Mouse (Mus musculus) limb, embryonic 14.5 days (tissue): ENCODE measurements at regions not wholly inside any gene's neighbourhood (a gene's known extent, or its start where the extent isn't known, plus 50 kb on each side); places are given as distances from the start of the nearest gene placed in this dataset.
A peak's percentile ranks its signal among the peaks of the same experiment; 100 is the strongest.

Experiments
- ATAC-seq: fragments of 200-750 bp; cut with Nextera tagmentation; 2 replicates; pipeline ENCODE4 v1.8.0; 2017; ENCODE audit warnings: low read depth, moderate number of reproducible peaks, moderate TSS enrichment; ENCODE audit not compliant: low FRiP score
- DNase-seq: peaks from one replicate; pipeline ENCODE4 v3.0.0-alpha.2; 2015; ENCODE audit warnings: low spot score
- H3K27ac ChIP-seq: fragments of 300-500 bp; sonication (generic); replicated peaks from 2 replicates; pipeline ENCODE4 v1.5.1; 2014; ENCODE audit warnings: low read depth, mild to moderate bottlenecking, low read length, moderate library complexity, mixed read lengths
- H3K27me3 ChIP-seq: fragments of 300-500 bp; sonication (generic); 2 replicates; pipeline ENCODE4 v1.6.1; 2014; ENCODE audit warnings: low read length, mixed read lengths; ENCODE audit not compliant: control insufficient read depth, insufficient read depth
- H3K36me3 ChIP-seq: fragments of 300-500 bp; sonication (generic); 2 replicates; pipeline ENCODE4 v1.6.1; 2014; ENCODE audit warnings: mild to moderate bottlenecking, low read length, moderate library complexity, mixed read lengths; ENCODE audit not compliant: control insufficient read depth, insufficient read depth
- H3K4me1 ChIP-seq: fragments of 300-500 bp; sonication (generic); 2 replicates; pipeline ENCODE4 v1.6.1; 2014; ENCODE audit warnings: antibody characterized with exemption, low read length, mixed read lengths; ENCODE audit not compliant: control insufficient read depth, insufficient read depth
- H3K4me2 ChIP-seq: fragments of 300-500 bp; sonication (generic); replicated peaks from 2 replicates; pipeline ENCODE4 v1.6.1; 2014; ENCODE audit warnings: low read depth, mild to moderate bottlenecking, low read length, moderate library complexity; ENCODE audit not compliant: severe bottlenecking
- H3K4me3 ChIP-seq: fragments of 300-500 bp; sonication (generic); replicated peaks from 2 replicates; pipeline ENCODE4 v1.5.1; 2014; ENCODE audit warnings: low read length
- H3K9ac ChIP-seq: fragments of 300-500 bp; sonication (generic); 2 replicates; pipeline ENCODE4 v1.6.1; 2014; ENCODE audit warnings: mild to moderate bottlenecking, low read depth, low read length, moderate library complexity; ENCODE audit not compliant: severe bottlenecking
- H3K9me3 ChIP-seq: fragments of 300-500 bp; sonication (generic); 2 replicates; pipeline ENCODE4 v1.6.1; 2016; ENCODE audit warnings: low read length; ENCODE audit not compliant: control insufficient read depth
- POLR2A ChIP-seq: fragments of 200-500 bp; IDR thresholded peaks from 2 replicates; pipeline ENCODE4 v1.8.0; 2012; ENCODE audit warnings: inconsistent platforms, mild to moderate bottlenecking, moderate library complexity, borderline replicate concordance; ENCODE audit not compliant: insufficient read depth, insufficient read length; ENCODE audit errors: extremely low read depth
- WGBS: fragments of 180-500 bp; shearing (Covaris S2); extraction: QIAGEN DNeasy Blood & Tissue Kit; methylation state at CpG from one replicate; pipeline ENCODE4 v1.1.7; 2014; 5-methylcytosine and 5-hydroxymethylcytosine counted together

DNA sequence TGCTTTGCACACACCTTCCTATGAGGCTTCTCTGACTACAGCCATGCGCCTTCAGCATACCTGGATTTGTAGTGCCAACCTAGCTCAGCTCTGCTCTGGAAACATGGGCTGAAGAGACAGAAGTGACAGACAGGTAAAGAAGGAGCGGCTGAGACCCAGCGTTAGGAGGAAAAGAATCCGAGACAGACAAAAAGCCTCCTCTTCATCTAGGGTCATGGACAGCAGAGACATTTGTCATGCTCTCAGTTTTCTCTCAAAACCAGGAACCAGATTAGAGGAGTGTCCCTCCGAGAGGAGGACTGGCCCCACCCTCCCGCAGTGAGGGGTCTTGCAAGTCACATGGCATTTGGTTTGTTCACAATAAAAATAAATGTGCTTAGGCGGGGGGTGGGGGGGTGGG is 317.4 kb upstream of the Prickle1 start:
- DNase-seq (no peak), ATAC-seq (no peak)
- peaks cover 9% of the 10 kb centered on the region for H3K4me1 ChIP-seq
- no peak for TF ChIP-seq POLR2A
- H3K4me2 ChIP-seq: no peak overlapping the region
- no peaks in the 10 kb centered on the region for H3K36me3 ChIP-seq
- H3K9ac ChIP-seq: no peak overlapping the region
- no peaks in the 10 kb centered on the region for H3K9me3 ChIP-seq
- no peak overlapping the region for H3K27ac ChIP-seq
- WGBS: 40% methylated on average over 7 of the region's 7 CpGs
- no peaks in the 10 kb centered on the region for H3K27me3 ChIP-seq
- no peak overlapping the region for H3K4me3 ChIP-seq

DNA sequence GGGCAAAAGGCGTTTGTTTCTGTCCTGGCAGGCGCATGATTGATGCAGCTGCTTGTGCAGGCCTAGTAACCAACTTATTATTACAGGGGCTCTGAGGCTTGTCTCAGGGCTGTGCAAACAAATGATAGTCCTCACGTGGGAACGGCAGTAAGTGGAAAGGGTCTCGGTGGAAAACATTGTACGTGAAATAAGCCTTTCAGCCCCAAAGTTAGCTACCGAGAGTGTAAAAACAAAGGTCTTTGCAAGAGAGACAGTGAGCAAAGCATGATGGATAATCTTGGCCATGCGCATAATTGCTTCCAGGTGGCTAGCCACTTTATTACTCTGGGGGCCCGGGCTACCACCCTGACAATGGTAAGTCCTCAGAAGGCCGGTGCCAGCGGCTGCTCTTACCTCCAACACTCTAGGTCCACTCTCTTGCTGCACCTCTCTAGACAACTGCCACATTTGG is 315.3 kb upstream of the Prickle1 start:
- Histone ChIP-seq H3K4me2 (0 out of 2 replicates have a peak overlapping the region, but pooled peaks have one; percentile 10), H3K9me3 (no peaks in the 10 kb centered on the region), H3K36me3 (no peaks in the 10 kb centered on the region), H3K9ac (no peak overlapping the region), H3K4me1 (peaks cover 6% of the 10 kb centered on the region), H3K4me3 (no peak overlapping the region), H3K27me3 (no peaks in the 10 kb centered on the region), H3K27ac (no peak overlapping the region)
- WGBS: 13% methylated on average over 11 of the region's 11 CpGs
- DNase-seq: peak; percentile 25
- no peak for ATAC-seq
- TF ChIP-seq POLR2A: no peak

GRCm38 (mm10) chr15:93910158-93910557 is 314.5 kb upstream of the Prickle1 start:
- H3K36me3 ChIP-seq: no peaks in the 10 kb centered on the region
- H3K4me3 ChIP-seq: no peak overlapping the region
- no peak overlapping the region for H3K9ac ChIP-seq
- no peak overlapping the region for H3K4me2 ChIP-seq
- no peak for DNase-seq
- no peaks in the 10 kb centered on the region for H3K9me3 ChIP-seq
- ATAC-seq: no peak
- H3K27ac ChIP-seq: no peak overlapping the region
- no peaks in the 10 kb centered on the region for H3K27me3 ChIP-seq
- TF ChIP-seq POLR2A: no peak
- 82% methylated on average over 3 of the region's 3 CpGs for WGBS
- peaks cover 6% of the 10 kb centered on the region for H3K4me1 ChIP-seq

DNA sequence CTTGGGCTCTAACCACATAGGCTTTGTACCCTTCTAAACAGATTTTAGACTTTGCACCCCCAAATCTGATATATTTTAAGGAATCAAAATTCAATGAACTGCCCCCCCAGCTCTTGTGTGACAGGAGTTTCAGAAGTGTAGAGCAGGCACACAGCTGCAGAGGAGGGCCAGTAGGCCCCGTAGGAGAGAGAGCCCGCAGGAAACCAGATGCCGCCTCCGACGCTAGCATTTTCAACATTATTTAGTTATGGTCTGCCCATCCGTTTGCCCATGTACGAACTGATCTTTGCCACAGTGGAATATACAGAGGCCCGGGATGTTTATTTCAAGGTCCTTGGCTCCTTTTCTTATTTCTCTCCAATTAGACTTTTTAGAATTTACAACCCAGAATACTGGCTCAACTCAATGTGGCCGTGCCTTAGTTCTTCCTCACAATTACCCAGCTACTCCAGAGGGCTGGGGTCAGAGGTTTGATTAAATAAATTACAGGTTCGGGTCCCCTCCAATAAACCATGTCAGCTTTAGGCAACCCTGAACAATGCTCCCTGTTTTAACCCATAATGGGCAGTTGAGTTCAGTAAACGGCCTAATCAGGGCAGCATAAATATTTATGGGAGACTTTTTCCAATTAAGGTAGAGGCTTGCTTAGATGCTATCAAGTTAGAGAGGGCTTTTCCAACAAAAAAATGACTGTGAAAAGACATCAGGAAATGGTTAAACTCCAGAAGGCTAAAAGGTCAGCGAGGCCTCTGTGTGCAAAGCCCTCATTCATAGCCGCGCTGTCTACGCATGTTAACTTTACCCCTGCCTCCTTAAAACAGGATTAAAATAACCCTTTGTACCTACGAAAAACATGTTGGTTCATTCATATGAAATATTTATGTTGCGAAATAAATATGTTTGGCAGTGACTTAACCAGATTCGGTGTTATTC is 308.2 kb upstream of the Prickle1 start:
- H3K4me3 ChIP-seq: no peak overlapping the region
- H3K27me3 ChIP-seq: no peaks in the 10 kb centered on the region
- no peak for TF ChIP-seq POLR2A
- H3K36me3 ChIP-seq: no peaks in the 10 kb centered on the region
- H3K4me1 ChIP-seq: peaks cover 16% of the 10 kb centered on the region
- no peaks in the 10 kb centered on the region for H3K9me3 ChIP-seq
- no peak overlapping the region for H3K9ac ChIP-seq
- DNase-seq (no peak), ATAC-seq (peak; percentile 39)
- no peak overlapping the region for H3K4me2 ChIP-seq
- no peak overlapping the region for H3K27ac ChIP-seq
- 28% methylated on average over 18 of the region's 18 CpGs for WGBS

DNA sequence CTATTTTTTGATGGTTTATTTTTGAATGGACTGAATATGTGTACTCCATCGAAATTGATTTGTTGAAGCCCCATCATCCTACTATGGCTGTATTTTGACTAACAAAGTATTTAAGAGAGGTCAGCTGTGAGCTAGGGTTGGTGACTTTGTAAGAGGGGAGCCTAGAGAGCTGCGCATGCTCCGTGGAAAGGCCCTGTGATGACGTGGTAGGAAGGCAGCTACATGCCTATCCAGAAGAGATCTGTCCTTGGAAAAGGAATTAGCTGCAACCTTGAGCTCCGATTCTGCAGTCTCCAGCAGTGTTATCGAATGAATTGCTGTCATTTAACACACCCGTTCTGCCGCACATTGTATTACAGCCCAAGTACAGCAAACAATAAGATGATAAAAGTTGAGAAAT is 287.1 kb upstream of the Prickle1 start:
- H3K4me3 ChIP-seq: no peak overlapping the region
- DNase-seq (no peak), ATAC-seq (no peak)
- H3K4me1 ChIP-seq: peaks cover 10% of the 10 kb centered on the region
- no peak overlapping the region for H3K4me2 ChIP-seq
- H3K9ac ChIP-seq: no peak overlapping the region
- WGBS: 92% methylated on average over 8 of the region's 8 CpGs
- no peak for TF ChIP-seq POLR2A
- H3K27me3 ChIP-seq: no peaks in the 10 kb centered on the region
- no peaks in the 10 kb centered on the region for H3K9me3 ChIP-seq
- H3K27ac ChIP-seq: no peak overlapping the region
- H3K36me3 ChIP-seq: no peaks in the 10 kb centered on the region
